Mouse (Mus musculus) intestine, embryonic 16.5 days (tissue): ENCODE results near the gene Cfap65. TPM values are rescaled to one million over a fixed set of nuclear protein-coding genes. Genes with fewer than 3 reads are reported as not detected.

Experiments
- ATAC-seq: fragments of 200-750 bp; cut with Nextera tagmentation; 2 replicates; pipeline ENCODE4 v1.8.0; 2017; ENCODE audit warnings: moderate TSS enrichment, moderate library complexity
- H3K27ac ChIP-seq: fragments of 300-500 bp; sonication (generic); 2 replicates; pipeline ENCODE4 v1.5.1; 2014; ENCODE audit warnings: mild to moderate bottlenecking, low read length
- H3K27me3 ChIP-seq: fragments of 300-500 bp; sonication (generic); replicated peaks from 2 replicates; pipeline ENCODE4 v1.6.1; 2014; ENCODE audit warnings: low read length, control low read depth, mixed read lengths; ENCODE audit not compliant: control insufficient read depth, insufficient read depth
- H3K36me3 ChIP-seq: fragments of 300-500 bp; sonication (generic); 2 replicates; pipeline ENCODE4 v1.6.1; 2014; ENCODE audit warnings: low read length, control low read depth; ENCODE audit not compliant: control insufficient read depth, insufficient read depth
- H3K4me1 ChIP-seq: fragments of 300-500 bp; sonication (generic); 2 replicates; pipeline ENCODE4 v1.6.1; 2014; ENCODE audit warnings: low read length, control low read depth, mixed read lengths; ENCODE audit not compliant: control insufficient read depth, insufficient read depth
- H3K4me2 ChIP-seq: fragments of 300-500 bp; sonication (generic); 2 replicates; pipeline ENCODE4 v1.6.1; 2014; ENCODE audit warnings: low read depth, low read length, control low read depth
- H3K4me3 ChIP-seq: fragments of 300-500 bp; sonication (generic); 2 replicates; pipeline ENCODE4 v1.5.1; 2014; ENCODE audit warnings: mild to moderate bottlenecking, low read length
- H3K9ac ChIP-seq: fragments of 300-500 bp; sonication (generic); 2 replicates; pipeline ENCODE4 v1.6.1; 2014; ENCODE audit warnings: low read depth, low read length
- H3K9me3 ChIP-seq: fragments of 300-500 bp; sonication (generic); 2 replicates; pipeline ENCODE4 v1.6.1; 2016; ENCODE audit warnings: low read length, control low read depth; ENCODE audit not compliant: control insufficient read depth
- WGBS: fragments of 180-500 bp; shearing (Covaris S2); extraction: QIAGEN DNeasy Blood & Tissue Kit; methylation state at CpG from one replicate; pipeline ENCODE4 v1.1.7; 2014; 5-methylcytosine and 5-hydroxymethylcytosine counted together
- polyA plus RNA-seq: library from polyadenylated mRNA; unstranded; fragments of >200 nt; fragmentation: Nextera tagmentation; extraction: Ambion mirVana; gene quantifications from 2 replicates; pipeline ENCODE4 v1.2.1, GENCODE M21; 2015

Gene Cfap65
- polyA plus RNA-seq, 1 experiment from 2014 or later, result 0.07 TPM

- WGBS, result 42% methylated on average over 6 of the region's 6 CpGs
- Histone ChIP-seq H3K27ac (no peak overlapping the region), H3K4me3 (no peak overlapping the region), H3K9ac (no peak overlapping the region), H3K9me3 (no peaks in the 10 kb centered on the region), H3K27me3 (peaks cover 54% of the 10 kb centered on the region), H3K4me1 (peaks cover 24% of the 10 kb centered on the region), H3K4me2 (no peak overlapping the region), H3K36me3 (no peaks in the 10 kb centered on the region)
- ATAC-seq, result no peak
Observed at GRCm38 (mm10) chr1:74859223-74859984, 76.0 kb downstream of the Cfap65 start.

- Histone ChIP-seq H3K4me2 (peak overlapping the region; percentile 52), H3K4me3 (peak overlapping the region; percentile 37), H3K4me1 (peaks cover 27% of the 10 kb centered on the region), H3K9ac (no peak overlapping the region), H3K9me3 (no peaks in the 10 kb centered on the region), H3K27ac (no peak overlapping the region), H3K36me3 (no peaks in the 10 kb centered on the region), H3K27me3 (peaks cover 59% of the 10 kb centered on the region)
- WGBS, result 11% methylated on average over 16 of the region's 16 CpGs
- ATAC-seq, result no peak
Observed at GRCm38 (mm10) chr1:74858805-74859204, 76.6 kb downstream of the Cfap65 start.

DNA sequence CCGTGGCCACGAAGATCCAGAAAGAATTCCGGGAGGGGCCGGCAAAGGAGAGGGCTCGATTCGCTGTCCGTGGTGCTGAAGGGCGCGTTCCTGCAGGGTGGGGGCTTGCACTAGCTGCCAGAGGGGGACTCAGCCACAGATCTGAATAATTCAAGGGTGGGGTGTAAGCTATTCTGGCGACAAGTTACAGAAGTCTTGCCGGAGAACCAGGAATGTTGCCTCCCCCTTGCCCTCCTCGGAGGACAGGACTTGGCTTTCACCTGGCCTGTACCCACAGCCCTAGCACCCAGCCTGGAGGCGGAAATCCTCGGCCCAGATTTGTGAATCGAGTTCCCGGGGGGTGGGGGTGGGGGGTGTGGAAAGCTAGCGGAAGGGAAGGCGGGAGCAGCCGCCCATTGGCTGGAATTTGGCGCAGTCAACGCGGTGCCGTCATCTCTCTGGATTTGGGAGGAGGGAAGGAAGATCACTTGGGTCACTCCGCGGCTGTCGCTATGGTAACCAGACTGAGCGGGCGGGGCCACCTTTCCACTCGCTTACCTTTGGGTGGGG lies 77.2 kb downstream of the Cfap65 start:
- Histone ChIP-seq H3K27ac (no peak overlapping the region), H3K27me3 (peaks cover 62% of the 10 kb centered on the region), H3K4me3 (peak overlapping the region; percentile 37), H3K36me3 (no peaks in the 10 kb centered on the region), H3K4me2 (peak overlapping the region; percentile 52), H3K4me1 (peaks cover 27% of the 10 kb centered on the region), H3K9ac (no peak overlapping the region), H3K9me3 (no peaks in the 10 kb centered on the region)
- ATAC-seq, result peak; percentile 36; the same call in 1 of the 2 replicates
- WGBS, result 1% methylated on average over 29 of the region's 29 CpGs

DNA sequence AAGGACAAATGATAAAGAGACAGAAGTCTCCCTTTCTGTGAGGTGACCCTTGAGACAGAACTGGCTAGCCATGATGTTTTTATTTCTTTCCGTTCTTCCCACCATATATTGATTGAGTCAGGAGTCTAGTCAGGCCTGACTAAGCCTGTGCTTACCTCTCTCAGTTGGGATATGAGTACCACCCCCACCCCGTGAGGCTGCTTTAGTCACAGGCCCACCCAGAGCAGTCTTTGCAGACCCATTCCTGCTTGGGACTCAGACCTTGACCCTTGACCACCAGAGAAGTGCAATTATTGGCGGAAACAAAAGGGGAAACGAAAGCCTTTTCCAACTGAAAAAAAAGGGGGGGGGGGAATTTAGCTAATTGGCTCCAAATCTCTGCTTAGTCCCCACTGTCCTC lies 77.7 kb downstream of the Cfap65 start:
- no peak overlapping the region for H3K9ac ChIP-seq
- H3K4me1 ChIP-seq, result peaks cover 27% of the 10 kb centered on the region
- ATAC-seq, result no peak
- H3K36me3 ChIP-seq, result no peaks in the 10 kb centered on the region
- H3K4me3 ChIP-seq, result no peak overlapping the region; the same call in 1 of the 2 replicates
- H3K9me3 ChIP-seq, result no peaks in the 10 kb centered on the region
- peaks cover 65% of the 10 kb centered on the region for H3K27me3 ChIP-seq
- H3K4me2 ChIP-seq, result peak overlapping the region; percentile 52
- WGBS, result 7% methylated on average over 4 of the region's 4 CpGs
- no peak overlapping the region for H3K27ac ChIP-seq

DNA sequence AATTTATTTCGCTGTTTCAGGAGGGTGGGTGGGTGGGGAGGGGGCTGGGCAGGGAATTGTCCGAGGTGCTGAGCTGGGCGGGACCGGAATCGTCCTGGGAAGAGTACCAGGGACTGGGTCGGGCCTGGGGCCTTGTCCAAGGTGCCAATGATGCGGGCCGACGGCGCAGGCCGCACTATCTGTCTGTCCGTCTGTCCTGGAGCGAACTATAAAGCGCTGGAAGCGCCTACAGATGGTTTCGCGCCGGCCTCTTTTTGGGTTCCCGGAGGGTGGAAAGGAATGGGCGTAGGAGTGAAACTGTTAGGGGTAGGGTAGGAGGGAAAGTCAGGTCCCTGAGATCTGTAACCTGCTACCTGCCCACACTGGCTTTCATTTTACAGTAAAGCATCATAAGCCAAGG lies 78.2 kb downstream of the Cfap65 start:
- Histone ChIP-seq H3K9me3 (no peaks in the 10 kb centered on the region), H3K4me3 (no peak overlapping the region), H3K36me3 (no peaks in the 10 kb centered on the region), H3K9ac (no peak overlapping the region), H3K4me1 (peaks cover 27% of the 10 kb centered on the region), H3K4me2 (no peak overlapping the region), H3K27ac (no peak overlapping the region), H3K27me3 (peaks cover 70% of the 10 kb centered on the region)
- 5% methylated on average over 20 of the region's 20 CpGs for WGBS
- ATAC-seq, result no peak

DNA sequence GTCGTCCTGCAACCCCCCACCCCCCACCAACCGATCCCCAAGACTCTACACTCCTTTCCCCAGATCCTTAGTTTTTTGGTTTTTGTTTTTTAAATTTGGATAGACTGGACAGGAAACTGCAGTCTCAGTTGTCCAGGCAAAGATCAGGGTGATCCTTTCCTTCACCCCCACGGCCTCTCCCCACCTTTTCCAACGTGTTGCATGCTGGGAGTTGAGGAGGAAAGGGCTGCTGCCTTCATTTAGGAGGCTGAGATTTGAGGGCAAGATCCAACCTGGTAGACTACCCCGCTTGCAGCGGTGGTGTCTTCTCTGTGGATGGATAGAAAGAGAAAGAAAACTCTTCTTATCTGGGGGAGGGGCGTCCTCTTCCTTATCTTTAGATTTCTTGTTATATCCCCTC lies 78.6 kb downstream of the Cfap65 start:
- no peaks in the 10 kb centered on the region for H3K9me3 ChIP-seq
- no peak for ATAC-seq
- H3K4me3 ChIP-seq, result no peak overlapping the region
- WGBS, result 1% methylated on average over 7 of the region's 7 CpGs
- H3K27me3 ChIP-seq, result peaks cover 74% of the 10 kb centered on the region
- no peak overlapping the region for H3K27ac ChIP-seq
- H3K4me2 ChIP-seq, result no peak overlapping the region
- no peaks in the 10 kb centered on the region for H3K36me3 ChIP-seq
- H3K9ac ChIP-seq, result no peak overlapping the region
- peaks cover 27% of the 10 kb centered on the region for H3K4me1 ChIP-seq

- peak overlapping the region; percentile 100; the same call in 1 of the 2 replicates for H3K4me2 ChIP-seq
- 2% methylated on average over 10 of the region's 11 CpGs for WGBS
Observed at GRCm38 (mm10) chr1:74856439-74856720, 79.0 kb downstream of the Cfap65 start.

GRCm38 (mm10) chr1:74855651-74856438 lies 79.6 kb downstream of the Cfap65 start:
- Histone ChIP-seq H3K27ac (no peak overlapping the region), H3K4me2 (peak overlapping the region; percentile 100), H3K9me3 (no peaks in the 10 kb centered on the region), H3K9ac (no peak overlapping the region), H3K36me3 (no peaks in the 10 kb centered on the region), H3K4me3 (peak overlapping the region; percentile 72), H3K4me1 (peaks cover 27% of the 10 kb centered on the region), H3K27me3 (peaks cover 82% of the 10 kb centered on the region)
- no peak for ATAC-seq
- WGBS, result under 1% methylated on average over 74 of the region's 74 CpGs

More at GRCm38 (mm10) chr1:74856439-74856720, 79.0 kb downstream of the Cfap65 start:
- H3K9me3 ChIP-seq, result no peaks in the 10 kb centered on the region
- no peak overlapping the region for H3K27ac ChIP-seq
- H3K27me3 ChIP-seq, result peaks cover 77% of the 10 kb centered on the region
- H3K9ac ChIP-seq, result no peak overlapping the region
- peaks cover 27% of the 10 kb centered on the region for H3K4me1 ChIP-seq
- no peaks in the 10 kb centered on the region for H3K36me3 ChIP-seq
- H3K4me3 ChIP-seq, result peak overlapping the region; percentile 72
- ATAC-seq, result no peak

GRCm38 (mm10) chr1:74855156-74855555 lies 80.2 kb downstream of the Cfap65 start:
- under 1% methylated on average over 48 of the region's 48 CpGs for WGBS
- no peaks in the 10 kb centered on the region for H3K36me3 ChIP-seq
- ATAC-seq, result no peak; the same call in 1 of the 2 replicates
- H3K4me1 ChIP-seq, result peaks cover 27% of the 10 kb centered on the region
- peaks cover 89% of the 10 kb centered on the region for H3K27me3 ChIP-seq
- no peaks in the 10 kb centered on the region for H3K9me3 ChIP-seq
- peak overlapping the region; percentile 100 for H3K4me2 ChIP-seq
- peak overlapping the region; percentile 66 for H3K9ac ChIP-seq
- peak overlapping the region; percentile 72 for H3K4me3 ChIP-seq
- no peak overlapping the region for H3K27ac ChIP-seq
